Mouse (Mus musculus) midbrain, embryonic 13.5 days (tissue): ENCODE measurements at regions not wholly inside any gene's neighbourhood (a gene's known extent, or its start where the extent isn't known, plus 50 kb on each side); places are given as distances from the start of the nearest gene placed in this dataset.
"Not testable (repeated sequence)": the region's sequence is repeated elsewhere in the genome, so short reads cannot be mapped to it uniquely, and the experiment has no call there.

Source experiments
- ATAC-seq: fragments of 200-750 bp; cut with Nextera tagmentation; 2 replicates; pipeline ENCODE4 v1.8.0; 2017; ENCODE audit warnings: mild to moderate bottlenecking, moderate TSS enrichment, moderate library complexity
- H3K27ac ChIP-seq: fragments of 300-500 bp; sonication (generic); 2 replicates; pipeline ENCODE4 v1.5.1; 2015; ENCODE audit warnings: inconsistent platforms, mild to moderate bottlenecking, moderate library complexity
- H3K27me3 ChIP-seq: fragments of 300-500 bp; sonication (generic); 2 replicates; pipeline ENCODE4 v1.6.1; 2015; ENCODE audit warnings: mild to moderate bottlenecking, inconsistent platforms
- H3K36me3 ChIP-seq: fragments of 300-500 bp; sonication (generic); 2 replicates; pipeline ENCODE4 v1.6.1; 2015; ENCODE audit warnings: mild to moderate bottlenecking, inconsistent platforms
- H3K4me1 ChIP-seq: fragments of 300-500 bp; sonication (generic); replicated peaks from 2 replicates; pipeline ENCODE4 v1.6.1; 2015; ENCODE audit warnings: inconsistent platforms
- H3K4me2 ChIP-seq: fragments of 300-500 bp; sonication (generic); replicated peaks from 2 replicates; pipeline ENCODE4 v1.6.1; 2015; ENCODE audit warnings: moderate library complexity, mild to moderate bottlenecking, inconsistent platforms
- H3K4me3 ChIP-seq: fragments of 300-500 bp; sonication (generic); replicated peaks from 2 replicates; pipeline ENCODE4 v1.5.1; 2015; ENCODE audit warnings: mild to moderate bottlenecking, inconsistent platforms
- H3K9ac ChIP-seq: fragments of 300-500 bp; sonication (generic); replicated peaks from 2 replicates; pipeline ENCODE4 v1.6.1; 2015; ENCODE audit warnings: mild to moderate bottlenecking, inconsistent platforms
- H3K9me3 ChIP-seq: fragments of 300-500 bp; sonication (generic); 2 replicates; pipeline ENCODE4 v1.6.1; 2016; ENCODE audit warnings: mild to moderate bottlenecking, inconsistent platforms
- WGBS: fragments of 180-500 bp; shearing (Covaris S2); methylation state at CpG from one replicate; pipeline ENCODE4 v1.1.7; 2015; 5-methylcytosine and 5-hydroxymethylcytosine counted together

- Histone ChIP-seq H3K4me2 (no peak overlapping the region), H3K4me1 (no peaks in the 10 kb centered on the region), H3K27ac (no peak overlapping the region), H3K4me3 (no peak overlapping the region), H3K27me3 (no peaks in the 10 kb centered on the region), H3K36me3 (no peaks in the 10 kb centered on the region), H3K9ac (no peak overlapping the region), H3K9me3 (no peaks in the 10 kb centered on the region)
- WGBS: 62% methylated on average over 1 of the region's 1 CpGs
- no peak for ATAC-seq
These were observed 538.6 kb upstream of the Got2 start for GRCm38 (mm10) chr8:96426900-96427299.

DNA sequence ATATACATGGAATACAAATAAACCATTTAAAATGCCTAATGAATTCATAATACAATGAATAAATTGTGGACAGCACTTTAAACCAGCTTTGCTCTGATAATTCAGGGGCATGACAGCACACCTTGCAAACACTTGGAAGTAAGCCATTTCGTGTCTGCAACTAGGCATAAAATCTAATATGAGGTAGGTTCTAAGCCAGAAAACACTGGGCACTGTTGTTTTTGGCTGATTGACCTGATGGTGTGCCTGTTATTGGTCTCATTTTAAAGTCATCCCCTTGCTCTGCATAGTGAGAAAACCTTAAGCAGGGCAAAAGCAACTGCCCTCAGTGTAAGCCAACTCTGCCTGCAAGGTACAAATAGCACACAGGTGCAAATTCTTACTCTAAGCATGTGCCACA lies 521.3 kb upstream of the Got2 start:
- ATAC-seq: no peak
- 80% methylated on average over 1 of the region's 1 CpGs for WGBS
- Histone ChIP-seq H3K36me3 (no peaks in the 10 kb centered on the region), H3K27me3 (no peaks in the 10 kb centered on the region), H3K9ac (no peak overlapping the region), H3K27ac (no peak overlapping the region), H3K4me3 (no peak overlapping the region), H3K4me1 (no peaks in the 10 kb centered on the region), H3K9me3 (no peaks in the 10 kb centered on the region), H3K4me2 (no peak overlapping the region)

- Histone ChIP-seq H3K9ac (no peak overlapping the region), H3K27ac (no peak overlapping the region), H3K4me2 (no peak overlapping the region), H3K27me3 (no peaks in the 10 kb centered on the region), H3K4me3 (no peak overlapping the region), H3K4me1 (no peaks in the 10 kb centered on the region), H3K36me3 (no peaks in the 10 kb centered on the region), H3K9me3 (no peaks in the 10 kb centered on the region)
- no peak for ATAC-seq
- WGBS: 89% methylated on average over 15 of the region's 15 CpGs
These were observed 516.3 kb upstream of the Got2 start for GRCm38 (mm10) chr8:96404549-96405145.

DNA sequence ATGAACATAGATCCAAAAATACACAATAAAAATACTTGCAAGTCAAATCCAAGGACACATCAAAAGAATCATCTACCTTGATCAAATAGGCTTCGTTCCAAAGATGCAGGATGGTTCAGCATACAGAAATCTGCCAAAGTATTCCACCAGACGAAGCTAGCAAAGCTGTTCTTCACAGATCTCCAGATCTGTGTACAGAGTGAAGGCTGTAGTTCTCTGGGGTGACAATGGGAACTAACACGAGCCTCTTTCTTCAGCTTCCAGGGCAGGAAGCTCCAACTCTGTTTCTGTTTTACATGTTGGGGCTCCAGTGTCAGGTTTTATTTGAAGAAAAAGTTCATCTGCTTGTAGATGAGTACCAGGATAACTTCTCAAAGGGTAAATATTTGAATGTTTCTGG lies 515.3 kb upstream of the Got2 start:
- Histone ChIP-seq H3K9me3 (no peaks in the 10 kb centered on the region), H3K36me3 (no peaks in the 10 kb centered on the region), H3K9ac (no peak overlapping the region), H3K4me2 (no peak overlapping the region), H3K4me3 (no peak overlapping the region), H3K4me1 (no peaks in the 10 kb centered on the region), H3K27me3 (no peaks in the 10 kb centered on the region), H3K27ac (no peak overlapping the region)
- ATAC-seq: no peak
- whole genome bisulfite sequencing: 79% methylated on average over 3 of the region's 3 CpGs

DNA sequence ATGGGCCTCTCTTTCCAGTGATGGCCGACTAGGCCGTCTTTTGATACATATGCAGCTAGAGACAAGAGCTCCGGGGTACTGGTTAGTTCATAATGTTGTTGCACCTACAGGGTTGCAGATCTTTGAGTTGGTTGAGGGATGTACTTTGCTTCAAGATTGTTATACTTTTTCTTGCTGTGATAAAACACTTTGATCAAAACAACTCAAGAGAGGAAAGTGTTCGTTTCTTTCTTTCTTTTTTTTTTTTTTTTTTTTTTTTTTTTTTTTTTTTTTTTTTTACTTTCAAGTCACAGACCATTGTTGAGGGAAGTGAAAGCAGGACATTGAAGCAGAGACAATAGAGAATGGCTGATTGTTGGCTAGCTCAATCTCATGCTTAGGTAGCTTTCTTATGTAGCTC lies 511.0 kb upstream of the Got2 start:
- not testable (repeated sequence) for H3K27me3 ChIP-seq, H3K4me2 ChIP-seq, H3K4me3 ChIP-seq, H3K9me3 ChIP-seq, H3K9ac ChIP-seq, H3K4me1 ChIP-seq, ATAC-seq, H3K36me3 ChIP-seq, H3K27ac ChIP-seq
- WGBS: 91% methylated on average over 4 of the region's 4 CpGs

DNA sequence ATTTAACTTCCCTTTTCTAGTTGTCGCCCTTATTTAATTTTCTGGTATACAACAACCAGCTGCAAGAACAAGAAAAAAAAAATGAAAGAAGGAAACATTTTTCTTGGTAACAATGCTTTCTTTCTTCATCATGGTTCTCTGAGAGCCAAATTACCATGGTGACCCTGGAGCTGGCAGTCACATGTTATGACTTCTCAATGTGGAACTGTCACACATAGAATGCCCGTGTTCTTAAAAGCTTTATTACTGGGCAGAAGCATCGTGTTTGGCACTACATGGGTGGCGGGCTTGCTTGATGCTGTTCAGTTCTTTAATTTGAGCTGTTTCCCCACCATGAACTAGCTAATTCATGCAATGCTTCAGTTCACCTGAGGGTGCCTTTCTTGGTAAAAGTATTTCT lies 504.7 kb upstream of the Got2 start:
- Histone ChIP-seq H3K4me2 (no peak overlapping the region), H3K9ac (no peak overlapping the region), H3K4me3 (no peak overlapping the region), H3K4me1 (no peaks in the 10 kb centered on the region), H3K9me3 (no peaks in the 10 kb centered on the region), H3K27ac (no peak overlapping the region), H3K27me3 (no peaks in the 10 kb centered on the region), H3K36me3 (no peaks in the 10 kb centered on the region)
- no peak for ATAC-seq
- WGBS: 61% methylated on average over 4 of the region's 4 CpGs

DNA sequence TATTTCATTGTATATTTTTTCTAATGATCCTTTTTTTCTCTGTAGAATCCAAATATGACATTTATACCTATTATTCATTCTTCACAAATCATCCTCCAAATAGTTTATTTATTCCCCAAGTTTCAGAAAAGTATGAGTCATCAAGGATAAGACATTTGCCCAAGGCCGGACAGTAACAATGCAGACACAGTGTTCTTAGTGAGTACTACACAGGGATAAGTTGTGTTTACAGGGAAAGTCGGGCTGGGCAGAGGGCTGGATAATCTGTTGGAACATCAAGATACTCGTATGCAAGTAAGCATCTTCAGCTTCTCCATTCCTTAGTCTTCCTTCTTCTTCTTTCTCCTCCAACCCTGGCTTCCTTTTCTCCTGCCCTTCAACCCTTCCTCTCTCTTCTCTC lies 500.9 kb upstream of the Got2 start:
- no peaks in the 10 kb centered on the region for H3K4me1 ChIP-seq
- H3K36me3 ChIP-seq: no peaks in the 10 kb centered on the region
- H3K27me3 ChIP-seq: no peaks in the 10 kb centered on the region
- H3K9me3 ChIP-seq: peaks cover 4% of the 10 kb centered on the region; the same call in 1 of the 2 replicates
- no peak overlapping the region for H3K27ac ChIP-seq
- H3K4me2 ChIP-seq: no peak overlapping the region
- WGBS: 95% methylated on average over 3 of the region's 3 CpGs
- no peak overlapping the region for H3K4me3 ChIP-seq
- H3K9ac ChIP-seq: no peak overlapping the region
- no peak for ATAC-seq

- Histone ChIP-seq H3K9me3 (no peaks in the 10 kb centered on the region), H3K4me3 (no peak overlapping the region), H3K4me2 (no peak overlapping the region), H3K27me3 (no peaks in the 10 kb centered on the region), H3K9ac (no peak overlapping the region), H3K27ac (no peak overlapping the region), H3K36me3 (no peaks in the 10 kb centered on the region), H3K4me1 (peaks cover 9% of the 10 kb centered on the region; the same call in 1 of the 2 replicates)
- WGBS: 74% methylated on average over 9 of the region's 9 CpGs
- ATAC-seq: peak; percentile 68; the same call in 1 of the 2 replicates
These were observed 482.2 kb upstream of the Got2 start for GRCm38 (mm10) chr8:96370500-96370899.

GRCm38 (mm10) chr8:96362853-96363445 lies 474.6 kb upstream of the Got2 start:
- Histone ChIP-seq H3K9ac (no peak overlapping the region), H3K36me3 (no peaks in the 10 kb centered on the region), H3K4me1 (0 out of 2 replicates have a peak, but pooled peaks cover 10% of the 10 kb centered on the region), H3K9me3 (no peaks in the 10 kb centered on the region), H3K4me2 (no peak overlapping the region), H3K4me3 (no peak overlapping the region), H3K27me3 (no peaks in the 10 kb centered on the region), H3K27ac (no peak overlapping the region)
- WGBS: 28% methylated on average over 14 of the region's 14 CpGs
- peak; percentile 40; the same call in 1 of the 2 replicates for ATAC-seq

- Histone ChIP-seq H3K4me1 (no peaks in the 10 kb centered on the region), H3K36me3 (no peaks in the 10 kb centered on the region), H3K27me3 (no peaks in the 10 kb centered on the region), H3K4me2 (no peak overlapping the region), H3K27ac (no peak overlapping the region), H3K9ac (no peak overlapping the region), H3K4me3 (no peak overlapping the region), H3K9me3 (no peaks in the 10 kb centered on the region)
- WGBS: 76% methylated on average over 6 of the region's 6 CpGs
- ATAC-seq: no peak
These were observed 462.3 kb upstream of the Got2 start for GRCm38 (mm10) chr8:96350531-96351069.

DNA sequence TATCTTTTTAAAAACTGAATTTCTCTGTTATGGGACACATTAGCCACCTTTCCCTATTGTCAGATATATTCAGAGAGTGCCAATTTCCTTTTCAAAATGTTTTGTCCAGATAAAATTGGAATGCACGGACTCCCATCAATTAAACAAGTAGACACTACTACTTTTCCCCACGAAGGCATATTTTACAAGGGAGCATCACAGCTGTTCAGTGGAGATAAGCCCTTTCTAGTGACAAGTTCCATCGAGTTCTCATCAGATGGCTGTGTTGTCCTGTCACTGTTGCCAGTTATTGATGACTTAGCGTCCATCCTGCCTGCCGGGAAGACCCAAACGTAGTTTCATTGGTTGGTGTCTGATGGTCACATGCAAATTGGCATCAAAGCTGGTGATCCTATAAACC lies 461.2 kb upstream of the Got2 start:
- ATAC-seq: no peak
- Histone ChIP-seq H3K27ac (no peak overlapping the region), H3K36me3 (no peaks in the 10 kb centered on the region), H3K4me3 (no peak overlapping the region), H3K9ac (no peak overlapping the region), H3K9me3 (no peaks in the 10 kb centered on the region), H3K27me3 (no peaks in the 10 kb centered on the region), H3K4me1 (no peaks in the 10 kb centered on the region), H3K4me2 (no peak overlapping the region)
- WGBS: 71% methylated on average over 6 of the region's 6 CpGs

DNA sequence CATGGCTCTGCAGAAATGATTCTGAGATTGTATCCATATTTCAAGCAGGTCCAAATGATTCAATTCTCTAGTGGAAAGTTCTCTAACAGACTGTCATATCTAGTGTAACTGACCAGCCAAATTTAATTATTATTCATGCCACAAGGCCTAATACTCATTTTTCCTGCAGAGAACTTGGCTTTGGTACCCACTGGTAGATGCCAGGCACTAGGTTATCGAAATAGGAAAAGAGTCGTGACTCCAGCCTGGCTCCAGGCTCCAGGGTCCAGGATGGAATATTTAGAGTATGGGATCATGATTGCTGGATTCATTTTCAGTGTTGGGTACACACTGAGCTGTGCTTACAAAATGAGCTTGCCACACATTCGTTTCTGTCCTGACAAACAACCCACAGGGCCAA lies 452.4 kb upstream of the Got2 start:
- WGBS: 95% methylated on average over 3 of the region's 3 CpGs
- H3K36me3 ChIP-seq: no peaks in the 10 kb centered on the region
- H3K9ac ChIP-seq: no peak overlapping the region
- H3K4me1 ChIP-seq: no peaks in the 10 kb centered on the region
- H3K4me2 ChIP-seq: no peak overlapping the region
- no peak overlapping the region for H3K4me3 ChIP-seq
- no peak overlapping the region for H3K27ac ChIP-seq
- H3K9me3 ChIP-seq: no peaks in the 10 kb centered on the region
- H3K27me3 ChIP-seq: no peaks in the 10 kb centered on the region
- no peak for ATAC-seq

DNA sequence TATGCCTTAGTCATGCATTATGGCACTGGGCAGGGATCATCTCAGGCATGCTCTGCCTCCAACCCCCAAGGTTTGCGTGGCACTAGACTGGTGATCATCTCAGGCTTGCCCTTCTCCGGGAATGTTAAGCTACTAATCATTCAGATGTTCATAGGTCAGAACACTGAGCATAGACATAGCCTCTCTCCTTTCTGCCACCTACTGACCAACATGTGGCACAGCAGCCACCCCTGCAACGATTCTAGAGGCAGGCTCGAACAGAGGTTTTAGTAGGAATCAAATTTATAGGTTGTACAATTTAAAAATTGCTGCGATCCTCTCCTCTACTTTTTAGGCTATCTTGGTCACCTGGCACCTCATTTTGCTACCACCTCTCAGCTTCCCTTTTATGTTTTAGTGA lies 430.0 kb upstream of the Got2 start:
- no peaks in the 10 kb centered on the region for H3K36me3 ChIP-seq
- H3K9me3 ChIP-seq: no peaks in the 10 kb centered on the region
- no peak overlapping the region for H3K4me2 ChIP-seq
- H3K4me1 ChIP-seq: no peaks in the 10 kb centered on the region
- no peaks in the 10 kb centered on the region for H3K27me3 ChIP-seq
- WGBS: 74% methylated on average over 5 of the region's 5 CpGs
- H3K4me3 ChIP-seq: no peak overlapping the region
- no peak overlapping the region for H3K27ac ChIP-seq
- no peak overlapping the region for H3K9ac ChIP-seq
- ATAC-seq: no peak
